Mouse (Mus musculus) thymus, adult 18-20 months (tissue): ENCODE measurements around the gene Tm6sf2.
"Not testable (repeated sequence)": the region's sequence is repeated elsewhere in the genome, so short reads cannot be mapped to it uniquely, and the experiment has no call there.

Experiments
- DNase-seq, 2 experiments: peaks; one replicate each; pipeline ENCODE4 v3.0.0; 2022; ENCODE audit warnings: mixed read lengths in 2 of 2

Gene Tm6sf2

GRCm38 (mm10) chr8:70072441-70073069, at the start of gene Tm6sf2:
Gene Tm6sf2 (plus strand): TSS chr8:70072924.
- DNase-seq: no peak

GRCm38 (mm10) chr8:70023596-70023995, 49.1 kb upstream of the Tm6sf2 start:
- no peak for DNase-seq

GRCm38 (mm10) chr8:70026151-70026550, 46.6 kb upstream of the Tm6sf2 start:
- no peak for DNase-seq

- DNase-seq: no peak
Observed at GRCm38 (mm10) chr8:70030255-70030654, 42.5 kb upstream of the Tm6sf2 start.

- no peak for DNase-seq
Observed at GRCm38 (mm10) chr8:70037994-70038393, 34.7 kb upstream of the Tm6sf2 start.

GRCm38 (mm10) chr8:70041885-70042546, 30.7 kb upstream of the Tm6sf2 start:
- peak; percentile 38 to 51 for DNase-seq

GRCm38 (mm10) chr8:70042583-70043455, 29.9 kb upstream of the Tm6sf2 start, which contains the start of the genes Mau2 and Sugp1:
Gene Mau2 (minus strand): TSS chr8:70042734.
Gene Sugp1 (plus strand): TSS chr8:70042813.
- DNase-seq: peak; percentile 91 to 95

- DNase-seq: no peak
Observed at GRCm38 (mm10) chr8:70043996-70044395, 28.7 kb upstream of the Tm6sf2 start.

- no peak for DNase-seq
Observed at GRCm38 (mm10) chr8:70049662-70050061, 23.1 kb upstream of the Tm6sf2 start.

- DNase-seq: not testable (repeated sequence)
Observed at GRCm38 (mm10) chr8:70050434-70050833, 22.3 kb upstream of the Tm6sf2 start.

- no peak for DNase-seq
Observed at GRCm38 (mm10) chr8:70057721-70058120, 15.0 kb upstream of the Tm6sf2 start.

- DNase-seq: no peak
Observed at GRCm38 (mm10) chr8:70071836-70072440, 786 bp upstream of the Tm6sf2 start.

- DNase-seq: no peak
Observed at GRCm38 (mm10) chr8:70073120-70073519, 396 bp downstream of the Tm6sf2 start.

GRCm38 (mm10) chr8:70073682-70074081, 958 bp downstream of the Tm6sf2 start:
- no peak for DNase-seq

GRCm38 (mm10) chr8:70081976-70082375, 9.3 kb downstream of the Tm6sf2 start:
- no peak for DNase-seq

GRCm38 (mm10) chr8:70083285-70083684, 10.6 kb downstream of the Tm6sf2 start, which contains the start of gene Hapln4:
Gene Hapln4 (plus strand): TSS chr8:70083457.
- no peak for DNase-seq

GRCm38 (mm10) chr8:70084191-70085065, 11.7 kb downstream of the Tm6sf2 start:
- no peak for DNase-seq

GRCm38 (mm10) chr8:70086151-70086550, 13.4 kb downstream of the Tm6sf2 start:
- DNase-seq: no peak

- no peak for DNase-seq
Observed at GRCm38 (mm10) chr8:70087237-70087636, 14.5 kb downstream of the Tm6sf2 start.

- DNase-seq: no peak
Observed at GRCm38 (mm10) chr8:70087836-70088650, 15.3 kb downstream of the Tm6sf2 start.
